Mouse (Mus musculus) kidney, embryonic 15.5 days (tissue): ENCODE measurements around the gene Esam. TPM values are rescaled to one million over a fixed set of nuclear protein-coding genes. Genes with fewer than 3 reads are reported as not detected.

Source experiments
- ATAC-seq: fragments of 200-750 bp; cut with Nextera tagmentation; replicated peaks from 2 replicates; pipeline ENCODE4 v1.8.0; 2017; ENCODE audit warnings: moderate TSS enrichment; ENCODE audit not compliant: low FRiP score
- H3K27ac ChIP-seq: fragments of 300-500 bp; sonication (generic); 2 replicates; pipeline ENCODE4 v1.5.1; 2015; ENCODE audit warnings: mild to moderate bottlenecking, inconsistent platforms
- H3K27me3 ChIP-seq: fragments of 300-500 bp; sonication (generic); 2 replicates; pipeline ENCODE4 v1.6.1; 2015; ENCODE audit warnings: inconsistent platforms
- H3K36me3 ChIP-seq: fragments of 300-500 bp; sonication (generic); 2 replicates; pipeline ENCODE4 v1.6.1; 2015; ENCODE audit warnings: inconsistent platforms
- H3K4me1 ChIP-seq: fragments of 300-500 bp; sonication (generic); 2 replicates; pipeline ENCODE4 v1.6.1; 2015; ENCODE audit warnings: inconsistent platforms
- H3K4me2 ChIP-seq: fragments of 300-500 bp; sonication (generic); 2 replicates; pipeline ENCODE4 v1.6.1; 2015; ENCODE audit warnings: moderate library complexity, mild to moderate bottlenecking, inconsistent platforms
- H3K4me3 ChIP-seq: fragments of 300-500 bp; sonication (generic); replicated peaks from 2 replicates; pipeline ENCODE4 v1.5.1; 2015; ENCODE audit warnings: mild to moderate bottlenecking, inconsistent platforms
- H3K9ac ChIP-seq: fragments of 300-500 bp; sonication (generic); 2 replicates; pipeline ENCODE4 v1.6.1; 2015; ENCODE audit warnings: mild to moderate bottlenecking, inconsistent platforms
- H3K9me3 ChIP-seq: fragments of 300-500 bp; sonication (generic); replicated peaks from 2 replicates; pipeline ENCODE4 v1.6.1; 2016; ENCODE audit warnings: inconsistent platforms
- WGBS: fragments of 180-500 bp; shearing (Covaris S2); methylation state at CpG from one replicate; pipeline ENCODE4 v1.1.7; 2015; ENCODE audit warnings: mixed read lengths; 5-methylcytosine and 5-hydroxymethylcytosine counted together
- polyA plus RNA-seq: library from polyadenylated mRNA; unstranded; fragments of >200 nt; fragmentation: Nextera tagmentation; extraction: Ambion mirVana; gene quantifications from 2 replicates; pipeline ENCODE4 v1.2.1, GENCODE M21; 2015

The Esam gene
- polyA plus RNA-seq, 1 experiment from 2014 or later, result 76.5 TPM

- Histone ChIP-seq H3K27me3 (peaks cover 17% of the 10 kb centered on the region), H3K4me1 (peaks cover 13% of the 10 kb centered on the region; the same call in 1 of the 2 replicates), H3K36me3 (no peaks in the 10 kb centered on the region), H3K9me3 (no peaks in the 10 kb centered on the region), H3K9ac (no peak overlapping the region), H3K4me2 (no peak overlapping the region), H3K4me3 (no peak overlapping the region), H3K27ac (peak overlapping the region; percentile 62; the same call in 1 of the 2 replicates)
- ATAC-seq, result peak; percentile 23; the same call in 1 of the 2 replicates
- WGBS, result 59% methylated on average over 5 of the region's 5 CpGs
Observed at GRCm38 (mm10) chr9:37537658-37538250, 9.9 kb downstream of the Esam start.

DNA sequence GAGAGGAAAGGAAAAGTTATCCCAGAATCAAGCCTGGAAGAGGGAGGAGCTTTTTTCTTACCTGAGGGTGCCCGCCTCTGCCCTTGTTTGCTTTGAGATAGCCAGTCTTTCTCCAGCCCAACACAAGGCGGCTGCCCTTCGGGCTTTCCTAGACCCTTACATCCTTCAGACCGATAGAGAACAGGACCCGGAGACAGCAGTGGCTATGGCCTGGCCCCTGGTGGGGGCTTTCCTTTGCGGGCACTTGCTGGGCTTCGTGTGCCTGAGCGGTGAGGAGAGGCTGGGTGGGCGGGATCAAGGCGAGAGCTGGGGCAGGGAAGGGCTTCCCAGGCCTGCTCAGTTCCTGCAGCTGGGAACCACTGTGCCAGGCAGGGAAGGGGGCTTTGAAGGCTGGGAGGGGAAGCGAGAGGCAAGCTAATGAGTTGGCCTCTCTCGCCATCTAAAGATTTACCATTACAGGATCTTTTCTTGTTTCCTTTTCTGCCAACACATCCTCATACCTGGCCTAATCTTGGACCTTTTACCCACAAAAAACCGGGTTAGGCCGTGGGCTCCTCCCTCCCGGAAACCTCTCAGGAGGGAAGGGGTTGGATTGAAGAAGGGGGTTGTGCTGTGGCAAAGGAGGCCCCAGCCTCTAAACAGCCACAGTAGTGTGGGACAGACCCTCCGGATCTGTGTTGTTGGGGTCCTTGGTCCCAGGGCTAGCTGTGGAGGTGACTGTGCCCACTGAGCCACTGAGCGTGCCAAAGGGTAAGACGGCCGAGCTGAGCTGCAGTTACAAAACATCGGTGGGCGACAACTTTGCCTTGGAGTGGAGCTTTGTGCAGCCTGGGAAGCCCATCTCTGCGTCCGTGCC, 11.5 kb downstream of the Esam start, which contains the start of gene Vsig2:
TSS of gene Vsig2 (plus strand) at position 86 of the 856 bp plus-strand sequence.
- Histone ChIP-seq H3K4me2 (no peak within 1 kb of the TSS), H3K9ac (no peak within 1 kb of the TSS), H3K27ac (no peak within 1 kb of the TSS), H3K4me1 (peaks cover 20% of the 10 kb centered on the region), H3K27me3 (peaks cover 22% of the 10 kb centered on the region), H3K36me3 (no peaks in the 10 kb centered on the region), H3K9me3 (no peaks in the 10 kb centered on the region), H3K4me3 (no peak within 1 kb of the TSS)
- ATAC-seq, result no peak; the same call in 1 of the 2 replicates
- WGBS, result 54% methylated on average over 23 of the region's 23 CpGs

- ATAC-seq, result no peak
- Histone ChIP-seq H3K36me3 (no peaks in the 10 kb centered on the region), H3K4me1 (peaks cover 28% of the 10 kb centered on the region), H3K4me2 (no peak overlapping the region), H3K9ac (no peak overlapping the region), H3K4me3 (no peak overlapping the region), H3K27ac (no peak overlapping the region), H3K27me3 (peaks cover 25% of the 10 kb centered on the region), H3K9me3 (no peaks in the 10 kb centered on the region)
- WGBS, result 89% methylated on average over 4 of the region's 4 CpGs
Observed at GRCm38 (mm10) chr9:37540226-37540625, 12.3 kb downstream of the Esam start.

GRCm38 (mm10) chr9:37540701-37541575, 13.1 kb downstream of the Esam start:
- peak overlapping the region; percentile 41; the same call in 1 of the 2 replicates for H3K27ac ChIP-seq
- 88% methylated on average over 6 of the region's 6 CpGs for WGBS
- no peak overlapping the region for H3K4me3 ChIP-seq
- H3K4me1 ChIP-seq, result peaks cover 35% of the 10 kb centered on the region
- H3K36me3 ChIP-seq, result no peaks in the 10 kb centered on the region
- H3K9me3 ChIP-seq, result no peaks in the 10 kb centered on the region
- no peak overlapping the region for H3K9ac ChIP-seq
- no peak overlapping the region for H3K4me2 ChIP-seq
- ATAC-seq, result no peak
- peaks cover 32% of the 10 kb centered on the region for H3K27me3 ChIP-seq

GRCm38 (mm10) chr9:37541851-37542642, 14.2 kb downstream of the Esam start:
- ATAC-seq, result no peak
- Histone ChIP-seq H3K4me1 (peaks cover 36% of the 10 kb centered on the region), H3K4me2 (no peak overlapping the region), H3K9me3 (no peaks in the 10 kb centered on the region), H3K4me3 (no peak overlapping the region), H3K9ac (no peak overlapping the region), H3K36me3 (no peaks in the 10 kb centered on the region), H3K27ac (peak overlapping the region; percentile 41), H3K27me3 (peaks cover 43% of the 10 kb centered on the region)
- 64% methylated on average over 7 of the region's 7 CpGs for WGBS

- H3K27ac ChIP-seq, result no peak overlapping the region
- H3K36me3 ChIP-seq, result no peaks in the 10 kb centered on the region
- peak overlapping the region; percentile 44 for H3K4me3 ChIP-seq
- H3K4me2 ChIP-seq, result peak overlapping the region; percentile 75
- H3K9ac ChIP-seq, result no peak overlapping the region
- peaks cover 31% of the 10 kb centered on the region for H3K4me1 ChIP-seq
- no peaks in the 10 kb centered on the region for H3K9me3 ChIP-seq
- peak; percentile 1; the same call in 1 of the 2 replicates for ATAC-seq
- H3K27me3 ChIP-seq, result peaks cover 56% of the 10 kb centered on the region
- WGBS, result 29% methylated on average over 12 of the region's 12 CpGs
Observed at GRCm38 (mm10) chr9:37543869-37544440, 16.1 kb downstream of the Esam start.

- peak; percentile 76 for ATAC-seq
- Histone ChIP-seq H3K9ac (0 out of 2 replicates have a peak overlapping the region, but pooled peaks have one; percentile 8), H3K9me3 (no peaks in the 10 kb centered on the region), H3K36me3 (no peaks in the 10 kb centered on the region), H3K4me1 (peaks cover 24% of the 10 kb centered on the region), H3K4me3 (peak overlapping the region; percentile 44), H3K27ac (no peak overlapping the region), H3K27me3 (peaks cover 60% of the 10 kb centered on the region), H3K4me2 (peak overlapping the region; percentile 75)
- WGBS, result 2% methylated on average over 29 of the region's 29 CpGs
Observed at GRCm38 (mm10) chr9:37544447-37545165, 16.7 kb downstream of the Esam start.

DNA sequence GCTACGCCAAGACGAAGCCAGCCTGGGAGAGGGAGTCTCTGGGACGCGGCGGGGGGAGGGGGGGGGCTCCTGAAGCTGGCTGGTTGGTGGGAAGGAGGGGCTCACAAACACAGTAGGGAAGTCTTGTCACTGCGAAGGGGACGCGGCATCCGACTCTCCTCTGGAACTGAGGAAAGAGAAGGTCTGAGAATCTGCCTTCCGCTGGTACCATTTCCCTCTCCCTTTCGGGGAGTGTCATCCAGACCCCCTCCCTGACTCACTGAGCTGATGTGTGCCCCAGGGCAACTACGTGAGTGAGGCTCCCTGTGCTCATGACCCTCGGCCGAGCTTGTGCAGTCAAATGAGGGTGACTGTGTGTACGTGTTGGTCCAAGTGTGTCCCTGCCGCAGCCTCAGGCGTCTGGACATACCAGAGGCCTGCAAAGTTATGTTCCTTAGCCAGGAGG, 17.3 kb downstream of the Esam start:
- Histone ChIP-seq H3K9ac (0 out of 2 replicates have a peak overlapping the region, but pooled peaks have one; percentile 8), H3K4me3 (peak overlapping the region; percentile 44), H3K4me2 (peak overlapping the region; percentile 75), H3K36me3 (no peaks in the 10 kb centered on the region), H3K27me3 (peaks cover 66% of the 10 kb centered on the region), H3K4me1 (peaks cover 23% of the 10 kb centered on the region), H3K9me3 (no peaks in the 10 kb centered on the region), H3K27ac (no peak overlapping the region)
- 9% methylated on average over 17 of the region's 17 CpGs for WGBS
- ATAC-seq, result peak; percentile 30

DNA sequence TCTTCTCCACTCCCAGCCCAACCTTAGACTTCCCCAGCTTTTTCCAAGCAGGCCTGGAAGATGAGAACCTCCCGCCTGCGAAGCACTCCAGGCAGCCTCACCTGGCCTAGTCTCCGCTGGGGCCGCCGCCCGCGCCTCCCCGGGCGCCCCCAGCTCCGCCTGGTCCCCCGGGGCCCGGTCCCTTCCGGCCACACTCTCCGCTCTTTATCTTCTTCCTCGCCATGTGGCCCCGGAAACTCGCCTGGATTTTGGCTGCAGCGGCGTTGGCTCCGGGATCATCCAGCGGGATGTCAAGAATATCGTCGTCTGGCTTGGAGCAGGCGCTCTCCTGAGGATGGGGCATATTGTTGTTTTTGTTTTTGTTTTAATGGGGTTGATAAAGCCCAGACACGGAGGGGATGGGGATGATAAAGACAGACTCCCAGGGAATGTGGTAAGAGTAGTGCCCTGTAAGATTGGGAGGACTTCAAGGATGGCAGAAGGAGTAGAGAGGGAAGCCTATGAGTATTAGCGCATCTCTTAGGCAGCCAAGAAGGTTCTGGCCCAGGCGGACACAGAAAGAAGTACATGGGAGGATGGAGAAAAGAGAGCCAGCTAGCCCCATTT, 18.1 kb downstream of the Esam start:
- Histone ChIP-seq H3K4me1 (peaks cover 23% of the 10 kb centered on the region), H3K4me3 (no peak overlapping the region), H3K27ac (no peak overlapping the region), H3K9ac (no peak overlapping the region), H3K9me3 (no peaks in the 10 kb centered on the region), H3K4me2 (0 out of 2 replicates have a peak overlapping the region, but pooled peaks have one; percentile 75), H3K27me3 (peaks cover 73% of the 10 kb centered on the region), H3K36me3 (no peaks in the 10 kb centered on the region)
- no peak for ATAC-seq
- WGBS, result 17% methylated on average over 27 of the region's 27 CpGs

GRCm38 (mm10) chr9:37546889-37547288, 19.0 kb downstream of the Esam start:
- Histone ChIP-seq H3K36me3 (no peaks in the 10 kb centered on the region), H3K27me3 (peaks cover 83% of the 10 kb centered on the region), H3K9ac (no peak overlapping the region), H3K4me3 (no peak overlapping the region), H3K4me2 (no peak overlapping the region), H3K4me1 (peaks cover 28% of the 10 kb centered on the region), H3K27ac (no peak overlapping the region), H3K9me3 (no peaks in the 10 kb centered on the region)
- no peak for ATAC-seq
- whole genome bisulfite sequencing, result 64% methylated on average over 1 of the region's 1 CpGs
